Mouse (Mus musculus) monocyte, adult 5-6 weeks (primary cell): Measurements from ENCODE around the gene Lrrc29. TPM values are rescaled to one million over a fixed set of nuclear protein-coding genes. Genes with fewer than 3 reads are reported as not detected.

ENCODE experiments used
- ATAC-seq: fragments of 153-309, 156-312 bp; replicated peaks from 2 replicates; pipeline ENCODE4 v1.8.0; 2017; ENCODE audit warnings: mild to moderate bottlenecking; ENCODE audit not compliant: low TSS enrichment, insufficient number of reproducible peaks, severe bottlenecking, poor library complexity, low FRiP score
- total RNA-seq: library from RNA; stranded (forward); fragments of 200-1000, 200-491, 200-594 nt; gene quantifications from 3 replicates; pipeline ENCODE4 v1.2.3, GENCODE M21; 2017

Gene Lrrc29
- total RNA-seq, 1 experiment from 2014 or later: 2.8 TPM

GRCm38 (mm10) chr8:105278911-105279334, 47.2 kb downstream of the Lrrc29 start:
- peak; percentile 24; the same call in 1 of the 2 replicates for ATAC-seq

GRCm38 (mm10) chr8:105276292-105277120, 49.6 kb downstream of the Lrrc29 start:
- ATAC-seq: 0 out of 2 replicates have a peak, but pooled peaks have one; percentile 6

GRCm38 (mm10) chr8:105275840-105276239, 50.2 kb downstream of the Lrrc29 start, which contains the start of gene Nol3:
Gene Nol3 (plus strand): TSS chr8:105276140.
- ATAC-seq: no peak

- no peak for ATAC-seq
Observed at GRCm38 (mm10) chr8:105275387-105275786, 50.7 kb downstream of the Lrrc29 start.

- ATAC-seq: no peak
Observed at GRCm38 (mm10) chr8:105270916-105271186, 55.2 kb downstream of the Lrrc29 start.

GRCm38 (mm10) chr8:105270101-105270915, 55.8 kb downstream of the Lrrc29 start:
- ATAC-seq: peak; percentile 24; the same call in 1 of the 2 replicates

- ATAC-seq: no peak
Observed at GRCm38 (mm10) chr8:105269461-105269947, 56.6 kb downstream of the Lrrc29 start, which contains the start of gene Hsf4. Gene Hsf4 (plus strand): TSS chr8:105269801.

GRCm38 (mm10) chr8:105269075-105269458, 57.0 kb downstream of the Lrrc29 start:
- no peak for ATAC-seq

GRCm38 (mm10) chr8:105268342-105269074, 57.6 kb downstream of the Lrrc29 start:
- ATAC-seq: no peak

GRCm38 (mm10) chr8:105266775-105267174, 59.3 kb downstream of the Lrrc29 start:
- no peak for ATAC-seq

GRCm38 (mm10) chr8:105265128-105265527, 61.0 kb downstream of the Lrrc29 start:
- ATAC-seq: peak; percentile 63

- ATAC-seq: peak; percentile 32; the same call in 1 of the 2 replicates
Observed at GRCm38 (mm10) chr8:105264024-105264982, 61.8 kb downstream of the Lrrc29 start, which contains the start of the genes Tradd and Fbxl8. Gene Tradd (minus strand): TSS chr8:105264609. Gene Fbxl8 (plus strand): TSS chr8:105264648.

GRCm38 (mm10) chr8:105263244-105263912, 62.7 kb downstream of the Lrrc29 start:
- ATAC-seq: no peak
